Mouse (Mus musculus): ENCODE measurements at regions not wholly inside any gene's neighbourhood (a gene's known extent, or its start where the extent isn't known, plus 50 kb on each side); places are given as distances from the start of the nearest gene placed in this dataset.

- no peak for TF ChIP-seq POLR2A (IDR thresholded peaks at IDR 0.05; ENCODE audit: low read depth, low read length)
- no peak for TF ChIP-seq CTCF (IDR thresholded peaks at IDR 0.05; ENCODE audit: borderline replicate concordance, insufficient read depth, low read length)
Measured at GRCm38 (mm10) chr5:148697631-148698368, 145.2 kb upstream of the Ubl3 start.

All from embryonic fibroblast, embryonic 13.5 days (primary cell).